Mouse (Mus musculus): Measurements from ENCODE around the gene Ncoa3. TPM values are rescaled to one million over a fixed set of nuclear protein-coding genes. Genes with fewer than 3 reads are reported as not detected.

The Ncoa3 gene
- polyA plus RNA-seq, 1 experiment from 2014 or later, result 4.2 TPM

DNA sequence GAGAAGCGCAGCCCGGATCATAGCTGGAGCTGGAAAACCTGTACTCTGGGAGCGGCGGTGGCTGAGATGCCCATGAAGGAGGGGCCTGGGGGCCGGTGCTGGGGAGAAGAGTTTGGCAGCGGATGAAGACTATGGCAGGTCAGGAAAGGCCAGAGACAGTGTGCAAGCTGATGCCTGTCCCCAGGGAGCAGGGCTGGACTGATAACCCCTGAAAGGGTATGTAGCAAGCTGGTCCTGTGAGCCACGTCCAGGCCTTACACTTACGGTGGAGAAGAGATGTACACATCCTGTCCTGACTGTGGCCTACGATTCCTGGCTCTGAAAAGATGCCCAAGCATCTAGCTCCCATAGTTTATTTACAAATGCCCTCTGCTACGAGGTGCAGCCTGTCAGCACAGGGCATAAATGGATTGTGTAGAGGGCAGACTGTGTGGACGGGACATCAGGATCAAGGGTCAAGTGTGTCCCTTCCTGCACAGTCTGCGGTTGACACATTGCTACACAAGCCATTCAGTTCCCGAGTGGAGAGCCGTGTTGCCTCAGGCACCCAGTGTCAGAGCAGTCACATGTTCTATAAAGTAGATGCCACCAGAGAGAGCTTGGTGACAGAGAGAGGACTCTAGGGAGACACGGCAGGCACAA is 106.0 kb downstream of the Ncoa3 start:
- Histone ChIP-seq H3K27ac (ENCODE audit: low read length) (no peak overlapping the region), H3K9ac (ENCODE audit: low read depth, low read length) (no peak overlapping the region), H3K4me2 (ENCODE audit: low read depth, low read length) (no peak overlapping the region), H3K9me3 (replicated peaks; ENCODE audit: control insufficient read depth, low read length) (no peaks in the 10 kb centered on the region), H3K4me1 (ENCODE audit: control insufficient read depth, low read depth, low read length) (no peaks in the 10 kb centered on the region), H3K4me3 (ENCODE audit: low read depth, low read length) (no peak overlapping the region), H3K36me3 (ENCODE audit: control insufficient read depth, insufficient read depth) (no peaks in the 10 kb centered on the region), H3K27me3 (ENCODE audit: control insufficient read depth, insufficient read depth, low read depth, low read length) (no peaks in the 10 kb centered on the region)
- 66% methylated on average over 15 of the region's 15 CpGs for WGBS (ENCODE audit: insufficient replicate concordance)
- peak; percentile 19; the same call in 1 of the 2 replicates for ATAC-seq (ENCODE audit: low read depth)

GRCm38 (mm10) chr2:166100309-166101262 is 108.2 kb downstream of the Ncoa3 start:
- WGBS (ENCODE audit: insufficient replicate concordance), result 69% methylated on average over 21 of the region's 21 CpGs
- H3K4me2 ChIP-seq (ENCODE audit: low read depth, low read length), result no peak overlapping the region
- H3K4me3 ChIP-seq (ENCODE audit: low read depth, low read length), result no peak overlapping the region
- H3K27me3 ChIP-seq (ENCODE audit: control insufficient read depth, insufficient read depth, low read depth, low read length), result no peaks in the 10 kb centered on the region
- ATAC-seq (ENCODE audit: low read depth), result no peak
- no peaks in the 10 kb centered on the region for H3K36me3 ChIP-seq (ENCODE audit: control insufficient read depth, insufficient read depth)
- no peaks in the 10 kb centered on the region for H3K9me3 ChIP-seq (replicated peaks; ENCODE audit: control insufficient read depth, low read length)
- H3K9ac ChIP-seq (ENCODE audit: low read depth, low read length), result no peak overlapping the region
- no peak overlapping the region for H3K27ac ChIP-seq (ENCODE audit: low read length)
- no peaks in the 10 kb centered on the region for H3K4me1 ChIP-seq (ENCODE audit: control insufficient read depth, low read depth, low read length)

GRCm38 (mm10) chr2:166102893-166103292 is 110.5 kb downstream of the Ncoa3 start:
- ATAC-seq (ENCODE audit: low read depth), result no peak
- H3K27ac ChIP-seq (ENCODE audit: low read length), result no peak overlapping the region
- no peak overlapping the region for H3K9ac ChIP-seq (ENCODE audit: low read depth, low read length)
- no peaks in the 10 kb centered on the region for H3K4me1 ChIP-seq (ENCODE audit: control insufficient read depth, low read depth, low read length)
- H3K4me3 ChIP-seq (ENCODE audit: low read depth, low read length), result no peak overlapping the region
- H3K36me3 ChIP-seq (ENCODE audit: control insufficient read depth, insufficient read depth), result no peaks in the 10 kb centered on the region
- H3K27me3 ChIP-seq (ENCODE audit: control insufficient read depth, insufficient read depth, low read depth, low read length), result no peaks in the 10 kb centered on the region
- H3K4me2 ChIP-seq (ENCODE audit: low read depth, low read length), result no peak overlapping the region
- WGBS (ENCODE audit: insufficient replicate concordance), result 77% methylated on average over 7 of the region's 7 CpGs
- no peaks in the 10 kb centered on the region for H3K9me3 ChIP-seq (replicated peaks; ENCODE audit: control insufficient read depth, low read length)

GRCm38 (mm10) chr2:166105911-166106310 is 113.5 kb downstream of the Ncoa3 start:
- H3K4me1 ChIP-seq (ENCODE audit: control insufficient read depth, low read depth, low read length), result no peaks in the 10 kb centered on the region
- no peak overlapping the region for H3K27ac ChIP-seq (ENCODE audit: low read length)
- no peak overlapping the region for H3K4me2 ChIP-seq (ENCODE audit: low read depth, low read length)
- 68% methylated on average over 9 of the region's 9 CpGs for WGBS (ENCODE audit: insufficient replicate concordance)
- H3K36me3 ChIP-seq (ENCODE audit: control insufficient read depth, insufficient read depth), result no peaks in the 10 kb centered on the region
- H3K9me3 ChIP-seq (replicated peaks; ENCODE audit: control insufficient read depth, low read length), result no peaks in the 10 kb centered on the region
- ATAC-seq (ENCODE audit: low read depth), result no peak
- no peaks in the 10 kb centered on the region for H3K27me3 ChIP-seq (ENCODE audit: control insufficient read depth, insufficient read depth, low read depth, low read length)
- H3K4me3 ChIP-seq (ENCODE audit: low read depth, low read length), result no peak overlapping the region
- H3K9ac ChIP-seq (ENCODE audit: low read depth, low read length), result no peak overlapping the region

- 43% methylated on average over 2 of the region's 2 CpGs for WGBS (ENCODE audit: insufficient replicate concordance)
- no peak overlapping the region for H3K4me2 ChIP-seq (ENCODE audit: low read depth, low read length)
- H3K4me3 ChIP-seq (ENCODE audit: low read depth, low read length), result no peak overlapping the region
- no peak overlapping the region for H3K9ac ChIP-seq (ENCODE audit: low read depth, low read length)
- no peaks in the 10 kb centered on the region for H3K4me1 ChIP-seq (ENCODE audit: control insufficient read depth, low read depth, low read length)
- ATAC-seq (ENCODE audit: low read depth), result no peak
- no peaks in the 10 kb centered on the region for H3K9me3 ChIP-seq (replicated peaks; ENCODE audit: control insufficient read depth, low read length)
- no peak overlapping the region for H3K27ac ChIP-seq (ENCODE audit: low read length)
- no peaks in the 10 kb centered on the region for H3K27me3 ChIP-seq (ENCODE audit: control insufficient read depth, insufficient read depth, low read depth, low read length)
- no peaks in the 10 kb centered on the region for H3K36me3 ChIP-seq (ENCODE audit: control insufficient read depth, insufficient read depth)
Measured at GRCm38 (mm10) chr2:166106631-166107030, 114.2 kb downstream of the Ncoa3 start.

GRCm38 (mm10) chr2:166107911-166108310 is 115.5 kb downstream of the Ncoa3 start:
- no peak overlapping the region for H3K27ac ChIP-seq (ENCODE audit: low read length)
- no peaks in the 10 kb centered on the region for H3K27me3 ChIP-seq (ENCODE audit: control insufficient read depth, insufficient read depth, low read depth, low read length)
- WGBS (ENCODE audit: insufficient replicate concordance), result 72% methylated on average over 5 of the region's 5 CpGs
- no peak for ATAC-seq (ENCODE audit: low read depth)
- H3K4me1 ChIP-seq (ENCODE audit: control insufficient read depth, low read depth, low read length), result no peaks in the 10 kb centered on the region
- H3K36me3 ChIP-seq (ENCODE audit: control insufficient read depth, insufficient read depth), result no peaks in the 10 kb centered on the region
- H3K4me3 ChIP-seq (ENCODE audit: low read depth, low read length), result no peak overlapping the region
- no peaks in the 10 kb centered on the region for H3K9me3 ChIP-seq (replicated peaks; ENCODE audit: control insufficient read depth, low read length)
- H3K9ac ChIP-seq (ENCODE audit: low read depth, low read length), result no peak overlapping the region
- no peak overlapping the region for H3K4me2 ChIP-seq (ENCODE audit: low read depth, low read length)

DNA sequence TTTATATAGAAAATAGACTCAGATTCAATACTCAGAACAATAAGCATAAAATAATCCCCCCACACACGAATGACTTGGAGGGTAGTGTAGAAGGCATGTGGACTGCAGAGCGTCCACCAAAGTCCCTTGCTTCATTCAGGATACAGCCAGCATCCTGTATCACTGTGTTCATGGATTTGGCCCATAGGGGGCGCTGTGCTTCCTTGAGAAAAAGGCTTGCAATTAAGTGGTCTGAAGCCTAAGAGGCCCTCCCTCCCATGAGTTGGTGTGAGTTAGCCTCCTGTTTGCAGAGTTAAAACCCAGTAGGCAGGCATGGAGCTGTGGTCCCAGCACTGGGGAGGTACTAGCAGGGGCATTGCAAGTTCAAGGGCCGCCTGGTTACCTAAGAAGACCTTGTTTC is 115.9 kb downstream of the Ncoa3 start:
- no peak overlapping the region for H3K27ac ChIP-seq (ENCODE audit: low read length)
- H3K9me3 ChIP-seq (replicated peaks; ENCODE audit: control insufficient read depth, low read length), result no peaks in the 10 kb centered on the region
- H3K36me3 ChIP-seq (ENCODE audit: control insufficient read depth, insufficient read depth), result no peaks in the 10 kb centered on the region
- 18% methylated on average over 4 of the region's 4 CpGs for WGBS (ENCODE audit: insufficient replicate concordance)
- H3K4me2 ChIP-seq (ENCODE audit: low read depth, low read length), result no peak overlapping the region
- no peaks in the 10 kb centered on the region for H3K4me1 ChIP-seq (ENCODE audit: control insufficient read depth, low read depth, low read length)
- no peak for ATAC-seq (ENCODE audit: low read depth)
- no peak overlapping the region for H3K4me3 ChIP-seq (ENCODE audit: low read depth, low read length)
- no peaks in the 10 kb centered on the region for H3K27me3 ChIP-seq (ENCODE audit: control insufficient read depth, insufficient read depth, low read depth, low read length)
- H3K9ac ChIP-seq (ENCODE audit: low read depth, low read length), result no peak overlapping the region

DNA sequence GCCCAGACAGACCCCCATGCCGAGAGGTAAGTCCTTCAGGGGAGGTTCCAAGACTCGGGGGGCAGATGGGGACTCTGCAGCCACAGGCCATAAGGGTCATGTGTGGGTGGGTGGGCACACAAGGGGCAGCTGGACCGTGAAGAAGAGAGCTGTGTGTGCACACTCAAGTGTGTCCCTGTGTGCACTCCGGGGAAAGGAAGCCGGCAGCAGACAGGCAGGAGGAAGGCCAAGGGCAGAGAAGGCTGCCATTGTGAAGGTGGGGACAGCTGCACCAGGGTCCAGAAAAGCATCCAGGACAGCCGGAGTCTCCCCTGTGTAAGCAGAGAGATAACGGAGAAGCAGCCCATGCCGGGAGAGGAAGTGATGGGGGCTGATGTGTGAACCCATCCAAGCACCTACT is 118.3 kb downstream of the Ncoa3 start:
- Histone ChIP-seq H3K4me2 (ENCODE audit: low read depth, low read length) (no peak overlapping the region), H3K27ac (ENCODE audit: low read length) (no peak overlapping the region), H3K4me3 (ENCODE audit: low read depth, low read length) (no peak overlapping the region), H3K4me1 (ENCODE audit: control insufficient read depth, low read depth, low read length) (no peaks in the 10 kb centered on the region), H3K9ac (ENCODE audit: low read depth, low read length) (no peak overlapping the region), H3K27me3 (ENCODE audit: control insufficient read depth, insufficient read depth, low read depth, low read length) (no peaks in the 10 kb centered on the region), H3K9me3 (replicated peaks; ENCODE audit: control insufficient read depth, low read length) (no peaks in the 10 kb centered on the region), H3K36me3 (ENCODE audit: control insufficient read depth, insufficient read depth) (no peaks in the 10 kb centered on the region)
- 55% methylated on average over 8 of the region's 8 CpGs for WGBS (ENCODE audit: insufficient replicate concordance)
- ATAC-seq (ENCODE audit: low read depth), result no peak

DNA sequence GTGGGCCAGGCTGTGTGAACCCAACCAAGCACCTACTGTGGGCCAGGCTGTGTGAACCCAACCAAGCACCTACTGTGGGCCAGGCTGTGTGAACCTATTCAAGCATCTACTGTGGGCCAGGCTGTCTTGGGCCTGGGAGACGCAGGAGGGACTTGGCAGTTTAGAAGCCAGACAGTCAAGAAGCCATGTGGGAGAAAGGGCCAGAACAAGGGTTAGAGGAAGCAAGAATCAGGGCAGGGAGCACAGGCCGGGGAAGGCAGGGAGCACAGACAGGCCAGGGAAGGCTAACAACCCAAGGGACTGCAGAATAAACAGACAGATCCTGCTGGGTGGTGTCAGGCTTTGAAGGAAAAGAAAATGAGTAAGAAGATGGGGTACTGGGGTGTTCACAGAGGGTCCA is 118.8 kb downstream of the Ncoa3 start:
- no peak for ATAC-seq (ENCODE audit: low read depth)
- 65% methylated on average over 2 of the region's 2 CpGs for WGBS (ENCODE audit: insufficient replicate concordance)
- Histone ChIP-seq H3K4me2 (ENCODE audit: low read depth, low read length) (no peak overlapping the region), H3K36me3 (ENCODE audit: control insufficient read depth, insufficient read depth) (no peaks in the 10 kb centered on the region), H3K9me3 (replicated peaks; ENCODE audit: control insufficient read depth, low read length) (no peaks in the 10 kb centered on the region), H3K27me3 (ENCODE audit: control insufficient read depth, insufficient read depth, low read depth, low read length) (no peaks in the 10 kb centered on the region), H3K4me3 (ENCODE audit: low read depth, low read length) (no peak overlapping the region), H3K27ac (ENCODE audit: low read length) (no peak overlapping the region), H3K4me1 (ENCODE audit: control insufficient read depth, low read depth, low read length) (no peaks in the 10 kb centered on the region), H3K9ac (ENCODE audit: low read depth, low read length) (no peak overlapping the region)
